Mouse (Mus musculus) MN1 (cell line): Measurements from ENCODE around the gene Nova2.

Experiments used
- DNase-seq: peaks from one replicate; pipeline ENCODE4 v3.0.0-alpha.2; 2016; ENCODE audit warnings: low spot score

The Nova2 gene

DNA sequence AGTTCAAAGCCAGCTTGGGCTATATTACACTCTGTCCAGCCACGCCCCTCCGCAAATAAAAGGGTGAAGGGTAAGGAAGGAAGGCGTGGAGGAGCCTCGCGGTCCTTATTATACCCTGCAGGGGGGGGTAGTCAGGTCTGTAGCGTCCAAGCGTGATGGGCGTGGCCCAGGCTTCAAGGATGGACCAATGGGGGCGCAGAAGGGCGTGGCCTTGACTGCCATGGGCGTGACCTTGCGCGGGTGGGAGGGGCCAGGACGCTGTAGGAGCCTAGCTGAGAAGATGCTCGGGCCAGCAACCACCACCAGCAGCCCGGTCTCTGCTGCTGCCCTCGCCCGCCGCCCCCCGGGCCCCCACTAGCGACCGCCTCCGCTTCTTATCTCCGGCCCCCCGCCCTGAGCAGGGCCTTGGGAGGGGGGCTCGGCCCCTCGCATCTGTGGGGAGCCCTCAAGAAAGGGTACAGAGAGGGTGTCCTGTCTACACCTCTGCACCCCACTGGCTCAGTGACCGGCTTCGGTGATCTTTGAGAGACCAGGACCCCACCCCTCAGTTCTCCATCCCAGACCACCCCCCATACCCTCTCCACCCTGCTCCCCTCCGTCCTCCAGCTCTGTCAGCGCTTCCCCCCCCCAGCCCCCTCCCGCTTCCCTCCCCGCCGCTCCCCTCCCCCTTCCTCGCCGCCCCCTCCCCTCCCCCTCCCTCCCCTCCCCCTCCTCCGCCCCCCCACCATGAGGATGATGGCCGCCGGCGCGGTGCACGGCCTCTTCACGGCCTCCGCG lies at the start of gene Nova2:
Gene Nova2, plus strand, starts transcription at position 727 of the 777 bp plus-strand sequence.
- peak; percentile 96 for DNase-seq

DNA sequence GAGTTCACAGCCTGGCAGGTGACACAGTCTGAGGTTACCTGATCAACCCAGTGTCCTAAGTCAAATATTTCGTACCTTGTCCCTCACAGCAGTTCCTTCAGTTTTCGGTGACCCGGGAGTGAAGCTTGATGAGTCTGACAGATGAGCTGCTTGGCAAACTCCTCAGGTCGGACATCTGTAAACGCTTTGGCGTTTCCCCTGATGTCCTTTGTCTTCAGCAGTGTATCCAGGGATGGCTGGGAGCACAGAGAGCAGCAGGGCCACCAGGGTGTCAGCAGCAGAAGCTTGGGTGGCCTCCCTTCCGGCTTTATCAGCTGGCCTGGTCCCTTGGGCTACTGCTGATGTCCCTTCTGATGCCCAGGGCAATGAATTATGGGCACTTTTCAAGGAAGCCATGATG lies 47.0 kb upstream of the Nova2 start:
- DNase-seq, result no peak

DNA sequence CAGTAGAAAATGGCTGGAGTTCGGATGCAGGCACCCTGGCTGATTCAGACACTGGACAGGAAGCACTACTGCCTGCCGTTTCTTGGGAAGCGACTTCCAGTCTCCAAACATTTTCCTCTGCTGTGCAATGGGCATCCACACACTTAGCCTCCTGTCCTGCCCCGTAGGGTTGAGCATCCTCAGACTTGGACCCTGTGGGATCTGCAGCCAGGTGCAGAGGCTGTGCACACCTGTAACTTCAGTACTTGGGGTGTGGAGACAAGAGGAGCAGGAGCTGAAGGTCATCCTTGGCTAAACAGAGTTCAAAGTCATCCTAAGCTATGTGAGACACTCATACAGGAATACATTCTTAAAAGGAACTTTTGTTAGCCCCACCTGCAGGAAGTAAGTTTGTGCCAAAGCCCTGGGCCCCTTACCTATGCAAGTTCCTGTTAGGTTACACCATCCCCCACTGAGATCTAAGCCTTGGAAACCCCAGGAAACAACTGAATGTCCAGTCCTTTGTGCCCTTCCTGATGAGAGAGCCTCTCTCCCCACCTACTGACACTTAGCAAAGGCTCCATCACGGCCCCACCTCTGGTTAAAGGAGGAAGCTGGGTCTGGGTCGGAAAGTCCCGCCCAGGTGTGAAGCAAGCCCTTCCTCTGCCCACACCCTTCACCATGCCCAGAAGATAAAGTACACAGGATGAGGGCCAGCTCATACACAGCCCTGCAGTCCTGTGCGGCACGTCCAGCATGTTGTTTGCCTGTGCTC lies 41.5 kb upstream of the Nova2 start:
- DNase-seq, result no peak

DNA sequence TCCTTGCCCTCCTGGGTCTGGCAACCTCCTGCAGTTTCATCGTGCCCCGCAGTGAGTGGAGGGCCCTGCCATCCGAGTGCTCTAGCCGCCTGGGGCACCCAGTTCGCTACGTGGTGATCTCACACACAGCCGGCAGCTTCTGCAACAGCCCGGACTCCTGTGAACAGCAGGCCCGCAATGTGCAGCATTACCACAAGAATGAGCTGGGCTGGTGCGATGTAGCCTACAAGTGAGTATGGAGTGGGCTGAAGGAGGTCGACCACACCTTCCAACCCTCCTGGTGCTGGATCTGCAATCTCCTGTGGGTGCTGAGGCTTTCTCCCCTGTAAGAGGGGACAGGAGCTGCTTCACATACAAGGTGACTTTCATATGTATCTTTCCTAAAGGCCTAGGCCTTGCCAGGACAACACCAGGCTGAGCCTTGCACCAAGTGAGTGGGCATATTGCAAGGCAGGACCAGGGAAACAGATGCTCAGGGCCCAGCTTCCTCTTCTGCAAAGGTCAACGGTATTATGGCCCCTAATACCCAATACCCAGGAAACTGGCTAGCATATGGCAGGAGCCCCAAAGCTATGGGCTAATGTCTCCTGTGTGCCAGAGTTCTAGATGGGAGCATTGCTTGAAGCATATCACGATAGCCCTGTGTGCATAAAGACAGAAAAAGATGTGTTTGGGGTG lies 40.8 kb upstream of the Nova2 start:
- no peak for DNase-seq

DNA sequence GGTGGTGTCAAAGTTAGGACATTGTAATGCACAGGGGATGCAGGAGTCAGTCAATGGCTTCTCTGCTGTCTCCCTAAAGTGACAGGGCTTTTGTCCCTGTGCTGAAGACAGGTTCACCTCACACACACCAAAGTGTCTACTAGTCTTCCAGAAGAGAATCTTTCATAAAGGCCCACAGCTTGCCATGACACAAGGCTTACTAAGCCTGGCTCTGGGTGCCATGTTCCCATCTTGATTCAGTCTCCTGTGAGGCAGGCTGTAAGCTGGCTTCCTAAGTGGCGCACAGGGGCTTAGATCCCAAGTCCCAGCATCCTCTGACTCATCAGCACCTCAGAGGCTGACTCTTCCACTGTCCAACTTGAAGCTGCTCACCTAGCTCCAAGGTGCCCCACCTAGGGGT lies 38.7 kb upstream of the Nova2 start:
- DNase-seq, result no peak

DNA sequence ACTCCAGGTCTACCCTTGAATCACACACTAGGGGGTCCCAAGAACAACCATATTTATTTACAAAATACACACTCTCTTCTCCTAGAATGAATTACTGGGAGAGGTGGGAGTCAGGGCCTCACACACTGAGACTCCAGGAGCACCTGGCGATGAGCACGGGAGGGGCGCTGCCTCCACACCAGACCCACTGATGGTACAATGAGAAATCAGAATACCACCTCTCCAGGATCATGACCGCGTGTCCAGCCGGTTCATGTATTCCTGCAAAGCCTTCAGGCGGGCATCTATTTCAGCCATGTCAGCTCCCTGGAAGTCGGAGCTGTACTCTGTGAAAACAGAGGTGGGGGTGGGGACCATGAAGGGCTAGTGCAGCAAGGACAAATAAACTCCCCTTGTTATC lies 34.8 kb upstream of the Nova2 start:
- no peak for DNase-seq

DNA sequence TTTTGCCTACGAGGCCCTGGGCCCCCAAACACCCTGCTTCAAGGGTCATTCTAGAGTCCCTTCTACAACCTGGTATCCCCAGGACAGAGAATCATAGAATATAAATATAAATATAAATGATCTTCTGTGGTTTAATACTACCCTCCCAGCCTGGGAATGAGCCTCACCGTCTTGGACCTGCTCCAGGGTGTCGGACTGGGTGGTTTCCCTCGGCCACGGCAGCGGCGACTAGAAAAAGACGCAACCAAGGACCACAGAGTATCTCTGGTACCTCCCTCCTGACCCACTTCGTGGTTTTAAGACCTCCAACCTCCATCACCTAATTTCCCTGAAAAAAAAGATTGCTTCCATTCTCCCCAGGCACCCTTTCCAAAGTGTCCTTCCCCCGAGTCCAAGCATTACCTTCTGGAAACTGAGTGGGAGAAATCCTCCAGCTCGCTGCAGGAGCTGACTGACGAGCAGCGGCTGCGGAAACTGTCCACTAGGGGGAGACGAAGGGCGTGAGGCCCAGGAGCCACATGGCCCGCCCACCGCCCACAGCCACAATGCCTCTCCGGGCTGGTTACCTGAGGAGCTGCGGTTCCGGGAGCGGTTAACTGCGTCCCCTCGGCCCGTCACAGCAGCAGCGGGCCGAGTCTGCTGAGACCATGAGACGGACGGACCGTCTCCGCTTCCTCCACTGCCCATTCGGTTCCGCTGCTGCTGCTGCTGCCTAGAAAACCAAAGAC lies 33.7 kb upstream of the Nova2 start:
- peak; percentile 86 for DNase-seq

DNA sequence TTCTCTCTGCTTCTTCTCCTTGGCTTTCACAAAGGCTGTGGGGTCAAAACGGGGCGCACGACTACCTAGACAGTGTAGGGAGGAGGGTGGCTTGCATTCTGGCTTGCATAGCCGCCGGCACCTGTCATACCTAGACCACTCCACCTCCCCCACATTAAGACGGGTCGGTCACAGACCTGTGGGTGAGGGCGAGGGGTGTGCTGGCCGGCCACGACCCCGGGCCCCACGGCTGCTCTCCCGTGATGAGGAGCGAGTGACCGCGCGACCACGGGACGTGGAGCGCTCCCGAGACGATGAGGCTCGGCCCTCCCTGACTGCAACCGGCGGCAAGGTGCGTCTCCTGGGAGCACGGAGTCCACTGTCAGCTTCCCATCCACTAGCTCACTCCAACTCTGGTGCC lies 32.7 kb upstream of the Nova2 start:
- no peak for DNase-seq

DNA sequence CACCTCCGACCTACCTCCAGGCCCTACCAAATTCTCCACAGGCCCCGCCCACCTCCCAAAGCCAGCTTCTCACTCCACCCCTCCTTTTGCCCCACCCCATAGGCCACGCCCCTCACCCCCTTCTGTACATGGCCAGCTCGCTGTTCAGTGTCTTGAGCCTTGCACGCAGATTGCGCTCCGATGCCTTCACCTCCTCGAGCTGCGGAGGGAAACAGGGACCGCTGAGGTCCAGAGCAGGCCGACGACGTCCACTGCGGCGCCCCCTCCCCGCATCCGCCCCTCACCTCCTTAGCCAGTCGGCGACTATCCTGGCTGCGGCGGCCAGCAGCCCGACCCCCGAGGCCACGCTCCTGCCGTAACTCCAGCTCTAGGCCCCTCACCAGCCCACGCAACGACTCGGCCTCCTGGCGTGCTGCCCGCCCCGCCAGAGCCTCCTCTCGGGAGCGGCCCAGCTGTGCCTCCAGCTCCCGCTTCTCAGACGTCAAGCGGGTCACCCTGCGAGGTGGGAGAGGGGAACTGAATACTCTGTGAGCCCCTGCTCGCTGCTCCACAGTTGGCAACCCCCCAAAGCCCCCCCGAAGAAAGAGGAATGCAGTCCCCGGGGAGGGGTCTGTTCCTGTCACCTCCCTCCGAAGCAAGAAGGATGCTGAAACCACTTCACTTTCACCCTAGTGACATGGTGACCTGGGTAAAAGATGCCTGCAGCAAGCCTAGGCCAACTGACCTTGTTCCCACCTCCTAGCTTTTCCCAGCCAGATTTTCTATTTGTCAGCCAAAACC lies 31.8 kb upstream of the Nova2 start:
- peak; percentile 72 for DNase-seq

DNA sequence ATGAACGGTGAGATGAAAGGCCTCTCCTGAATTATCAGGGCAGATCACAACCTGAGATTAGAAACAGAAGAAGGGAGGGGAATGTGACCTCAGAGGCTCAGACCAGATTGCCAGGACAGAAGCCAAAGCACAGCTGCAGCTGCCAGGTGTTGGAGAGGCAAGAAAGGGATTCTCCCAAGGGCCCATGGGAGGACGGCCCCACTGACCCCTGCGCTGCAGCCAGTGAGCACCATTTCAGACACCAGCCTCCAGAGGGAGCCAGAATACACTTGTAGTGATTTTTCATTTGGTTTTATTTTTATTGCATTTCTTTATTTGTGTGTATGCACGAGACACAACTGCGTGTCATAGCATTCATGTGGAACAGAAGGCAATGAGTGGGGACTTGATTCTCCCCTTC lies 29.2 kb upstream of the Nova2 start:
- peak; percentile 76 for DNase-seq

DNA sequence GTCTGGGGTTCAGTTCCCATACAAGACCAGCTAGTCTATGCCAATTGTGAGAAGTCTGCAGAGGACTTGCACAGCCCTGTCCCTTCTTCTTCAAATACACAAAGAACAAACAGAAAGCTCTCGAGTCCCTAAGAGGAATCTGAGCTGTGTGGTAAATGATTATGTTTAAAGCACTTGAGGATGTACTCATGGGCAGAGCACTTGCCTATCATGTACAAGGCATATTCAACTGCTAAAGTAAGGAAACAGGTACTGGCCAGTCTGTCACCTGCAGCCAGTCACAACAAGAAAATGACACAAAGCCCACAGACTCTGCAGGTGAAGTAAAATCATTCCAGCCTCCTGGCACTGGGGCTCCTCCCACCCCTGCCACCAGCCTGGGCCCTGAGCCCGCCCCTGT lies 25.2 kb upstream of the Nova2 start:
- no peak for DNase-seq

DNA sequence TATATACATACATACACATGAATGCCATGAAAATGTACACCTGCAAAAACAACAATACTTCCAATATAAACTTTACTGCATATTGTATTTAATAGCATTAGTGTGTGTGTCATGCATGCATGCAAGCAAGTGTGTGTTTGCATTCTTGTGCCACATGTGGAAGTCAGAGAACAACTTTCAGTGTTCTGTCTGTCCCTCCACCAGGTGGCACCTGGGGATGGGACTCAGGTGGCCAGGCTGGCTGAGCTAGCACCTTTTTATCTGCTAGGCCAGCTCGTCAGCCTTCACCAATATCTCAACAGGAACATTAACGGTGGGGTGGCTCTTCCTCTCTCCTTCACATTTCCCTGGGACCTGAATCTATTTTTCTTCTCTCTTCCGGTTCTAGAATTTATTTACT lies 23.2 kb upstream of the Nova2 start:
- no peak for DNase-seq

DNA sequence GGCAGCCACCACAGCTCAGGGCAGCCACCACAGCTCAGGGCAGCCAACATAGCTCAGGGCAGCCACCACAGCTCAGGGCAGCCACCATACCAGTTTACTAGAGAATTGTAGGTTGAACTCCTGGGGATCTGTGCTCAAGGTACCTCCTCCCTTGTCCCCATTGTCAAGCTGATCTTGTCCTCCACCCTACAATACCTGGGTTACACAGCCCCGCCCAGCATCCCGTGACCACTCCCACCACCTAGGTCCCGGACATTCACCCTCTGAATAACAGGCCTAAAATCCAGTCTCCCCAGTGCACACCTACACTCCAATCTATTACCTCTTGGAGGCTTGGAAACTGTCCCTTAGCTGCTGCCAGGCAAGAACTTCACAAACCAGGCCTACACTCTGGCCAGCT lies 20.7 kb upstream of the Nova2 start:
- no peak for DNase-seq

DNA sequence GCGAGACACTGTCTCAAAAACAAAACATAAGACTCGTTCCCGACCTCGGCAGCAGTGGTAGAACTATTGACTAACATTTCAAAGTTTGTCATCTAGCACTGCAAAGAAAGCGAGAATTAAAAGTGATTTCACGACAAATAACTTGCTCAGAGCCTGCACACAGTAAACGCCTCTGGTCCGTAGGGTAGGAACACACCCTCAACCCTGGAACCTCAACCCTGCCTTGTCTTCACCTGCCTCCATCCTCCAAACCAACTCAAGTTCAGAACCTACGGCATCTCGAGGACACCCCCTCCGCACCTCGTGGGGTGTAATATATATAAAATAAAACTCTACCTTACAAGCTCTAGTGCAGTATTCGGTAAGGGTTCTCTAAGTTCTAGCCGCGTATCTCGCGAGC lies 15.9 kb upstream of the Nova2 start:
- DNase-seq, result no peak

DNA sequence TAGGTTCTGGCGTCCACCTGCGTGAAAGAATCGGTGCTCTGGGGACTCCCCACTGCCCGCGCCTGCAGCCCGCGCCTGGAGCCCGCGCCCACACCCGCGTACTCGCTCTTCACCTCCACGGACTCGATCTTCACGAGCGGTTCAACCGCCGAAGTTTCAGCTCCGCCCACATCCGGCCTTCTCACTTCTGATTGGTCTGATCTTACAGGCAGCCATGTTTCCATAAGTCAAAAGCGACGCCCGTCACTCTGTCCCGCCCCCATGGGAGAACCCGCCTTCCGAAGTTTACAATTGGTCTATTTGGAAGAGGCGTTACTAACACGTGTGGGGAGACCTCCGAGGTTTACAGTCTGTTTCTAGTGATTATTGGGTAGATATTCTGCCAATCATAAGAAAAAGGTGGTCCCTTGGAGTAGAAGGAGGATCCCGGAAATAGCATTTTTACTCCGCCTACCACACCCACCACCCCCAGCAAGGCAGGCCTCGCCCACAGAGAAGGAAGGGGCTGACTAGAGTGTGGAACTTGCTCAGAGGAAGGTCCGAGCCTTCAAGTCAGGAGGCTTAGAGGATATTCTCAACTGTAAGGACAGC lies 15.4 kb upstream of the Nova2 start, which contains the start of gene Ccdc61:
Gene Ccdc61, minus strand, starts transcription at position 175 of the 591 bp plus-strand sequence.
- DNase-seq, result peak; percentile 98

DNA sequence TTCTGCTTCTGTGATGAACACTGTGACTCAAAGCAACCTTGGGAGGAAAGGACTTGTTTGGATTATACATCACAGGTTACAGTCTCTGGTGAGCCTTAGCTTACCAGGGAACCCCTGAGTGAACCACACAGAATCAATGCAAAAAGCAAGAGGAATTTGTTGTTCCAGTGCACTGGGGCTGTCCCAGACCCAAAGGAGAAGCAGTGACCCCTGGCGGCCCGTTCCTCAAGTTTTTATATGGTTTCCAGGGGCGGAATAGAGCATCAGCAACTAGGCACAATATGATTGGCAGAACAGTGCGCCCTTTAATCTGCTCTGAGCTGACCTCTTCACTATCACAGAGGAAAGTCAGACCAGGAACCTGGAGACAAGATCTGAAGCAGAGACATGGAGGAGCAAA lies 9.4 kb upstream of the Nova2 start:
- DNase-seq, result no peak

DNA sequence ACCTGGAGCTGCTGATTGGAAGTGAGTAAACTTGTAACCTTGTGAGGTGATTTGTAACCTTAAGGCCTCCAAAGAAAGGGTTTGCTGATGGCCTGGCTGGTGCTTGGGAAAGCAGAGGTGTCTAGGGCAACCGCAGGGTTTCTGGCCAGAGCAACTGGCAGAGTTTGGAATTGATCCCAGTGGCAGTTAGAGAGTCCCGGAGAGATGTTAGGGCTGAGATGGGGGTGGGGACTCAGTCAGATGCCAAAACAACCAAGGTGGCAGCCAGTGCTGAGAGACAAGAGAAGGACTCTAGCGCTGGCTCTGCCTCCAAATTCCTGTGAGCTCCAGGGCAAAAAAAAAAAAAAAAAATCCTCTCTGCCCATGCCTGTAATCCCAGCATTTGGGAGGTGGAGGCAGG lies 7.8 kb upstream of the Nova2 start:
- DNase-seq, result peak; percentile 57

DNA sequence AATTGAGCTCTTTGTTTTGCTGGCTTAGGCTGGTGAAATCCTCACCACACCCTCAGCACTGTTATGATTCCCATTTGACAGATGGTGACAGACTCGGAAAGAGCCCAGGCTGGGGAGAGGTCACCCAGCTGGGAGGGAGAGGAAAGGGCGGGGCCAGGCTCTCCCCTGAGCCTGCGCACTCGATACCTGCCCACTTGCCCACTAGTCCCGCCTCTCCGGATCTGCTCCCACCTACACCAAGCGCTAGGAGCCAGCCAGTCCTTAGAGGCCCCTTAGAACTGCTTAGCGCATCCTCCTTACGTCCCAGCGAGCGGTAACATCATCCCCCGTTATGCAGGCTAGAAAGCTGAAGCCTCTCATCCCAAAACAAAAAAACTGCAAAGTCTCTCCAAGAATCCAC lies 4.6 kb upstream of the Nova2 start:
- DNase-seq, result no peak

DNA sequence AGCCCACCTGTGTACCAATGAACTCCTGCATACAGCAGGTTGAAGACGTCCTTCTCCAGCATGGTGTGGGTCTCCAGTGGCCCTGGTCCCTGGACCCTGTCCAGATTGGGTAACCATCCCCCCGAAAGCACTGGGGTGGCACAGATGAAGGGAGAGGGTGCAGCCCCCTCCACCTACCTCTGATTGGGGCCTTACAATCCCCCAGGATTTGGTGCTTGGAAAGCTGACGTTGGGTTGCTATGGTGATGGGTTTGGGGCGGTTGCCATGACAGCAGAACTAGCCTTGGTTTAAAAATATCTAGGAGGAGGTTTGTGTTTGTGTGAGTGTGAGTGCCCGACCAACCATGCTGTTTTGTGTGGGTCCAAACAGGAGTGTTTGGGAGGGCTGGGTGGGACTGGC lies 2.9 kb upstream of the Nova2 start:
- no peak for DNase-seq

DNA sequence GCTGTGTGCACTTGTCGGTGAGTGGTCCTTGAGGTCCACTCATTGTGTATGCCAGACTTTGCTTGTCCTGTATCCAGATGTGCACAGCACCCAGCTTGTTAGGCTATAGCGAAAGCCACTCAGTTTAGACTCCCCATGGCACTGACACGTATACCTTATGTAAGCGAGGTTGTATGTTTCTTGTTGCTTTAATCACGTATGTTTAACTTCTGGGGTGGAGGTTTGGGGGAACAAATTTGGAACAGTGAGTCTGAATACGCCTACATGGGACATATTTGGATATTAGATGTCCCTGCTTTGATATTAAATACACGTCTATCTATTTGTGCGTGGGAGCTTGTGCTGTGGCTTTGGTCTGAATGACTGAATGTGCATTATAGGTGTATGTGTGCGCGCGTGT lies 2.4 kb upstream of the Nova2 start:
- DNase-seq, result no peak

DNA sequence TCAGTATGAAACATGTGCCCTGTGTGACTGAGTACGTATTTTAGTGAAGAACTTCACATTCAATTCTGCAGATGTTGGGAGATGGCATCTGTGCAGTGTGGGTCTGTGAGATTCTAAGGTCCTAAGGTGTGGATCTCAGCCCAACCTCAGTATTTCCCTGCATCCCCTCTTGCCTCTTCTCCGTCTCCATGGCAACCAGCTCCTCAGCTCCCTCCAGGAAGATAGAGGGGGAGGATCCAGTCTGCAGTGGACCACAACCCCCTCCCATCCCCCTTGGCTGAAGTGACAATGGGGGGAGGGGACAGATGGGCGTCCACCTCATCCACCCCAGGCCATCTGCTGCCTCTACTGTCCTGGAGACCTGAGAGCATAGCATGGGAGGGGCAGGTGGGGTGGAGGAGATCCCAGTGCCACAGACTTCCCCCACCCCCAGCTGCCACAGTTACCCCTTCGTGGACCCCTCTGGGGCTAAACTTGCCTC lies 1.9 kb upstream of the Nova2 start:
- DNase-seq, result no peak
